Mouse (Mus musculus): Measurements from ENCODE around the gene Lsm4.

Lsm4 gene

GRCm38 (mm10) chr8:70673079-70673856, at the start of gene Lsm4:
Gene Lsm4, plus strand, starts transcription at chr8:70673248.
- WGBS: under 1% methylated on average over 60 of the region's 60 CpGs

GRCm38 (mm10) chr8:70625104-70625503, 47.9 kb upstream of the Lsm4 start:
- 15% methylated on average over 5 of the region's 5 CpGs for WGBS

GRCm38 (mm10) chr8:70627041-70627440, 46.0 kb upstream of the Lsm4 start:
- 79% methylated on average over 5 of the region's 5 CpGs for WGBS

GRCm38 (mm10) chr8:70628986-70629490, 44.0 kb upstream of the Lsm4 start:
- 54% methylated on average over 7 of the region's 7 CpGs for WGBS

- under 1% methylated on average over 60 of the region's 60 CpGs for WGBS
These were observed 43.2 kb upstream of the Lsm4 start for GRCm38 (mm10) chr8:70629574-70630531.

GRCm38 (mm10) chr8:70630532-70631381, 42.3 kb upstream of the Lsm4 start:
- 15% methylated on average over 22 of the region's 22 CpGs for WGBS

GRCm38 (mm10) chr8:70631436-70631835, 41.6 kb upstream of the Lsm4 start:
- WGBS: 25% methylated on average over 24 of the region's 24 CpGs

- WGBS: 93% methylated on average over 6 of the region's 6 CpGs
These were observed 40.6 kb upstream of the Lsm4 start, which contains the start of gene Gdf15 for GRCm38 (mm10) chr8:70632346-70632892. Gene Gdf15, minus strand, starts transcription at chr8:70632456.

- 56% methylated on average over 6 of the region's 6 CpGs for WGBS
These were observed 39.0 kb upstream of the Lsm4 start for GRCm38 (mm10) chr8:70634066-70634465.

GRCm38 (mm10) chr8:70635527-70635926, 37.5 kb upstream of the Lsm4 start:
- WGBS: 84% methylated on average over 6 of the region's 6 CpGs

GRCm38 (mm10) chr8:70636838-70637237, 36.2 kb upstream of the Lsm4 start:
- 82% methylated on average over 8 of the region's 8 CpGs for WGBS

- WGBS: 86% methylated on average over 9 of the region's 9 CpGs
These were observed 34.3 kb upstream of the Lsm4 start for GRCm38 (mm10) chr8:70638752-70639151.

GRCm38 (mm10) chr8:70643019-70643418, 30.0 kb upstream of the Lsm4 start:
- WGBS: 73% methylated on average over 3 of the region's 3 CpGs

- whole genome bisulfite sequencing: 90% methylated on average over 2 of the region's 2 CpGs
These were observed 29.0 kb upstream of the Lsm4 start for GRCm38 (mm10) chr8:70644065-70644464.

GRCm38 (mm10) chr8:70645501-70646224, 27.4 kb upstream of the Lsm4 start:
- WGBS: 60% methylated on average over 17 of the region's 17 CpGs

- 85% methylated on average over 6 of the region's 6 CpGs for WGBS
These were observed 26.7 kb upstream of the Lsm4 start for GRCm38 (mm10) chr8:70646369-70646768.

GRCm38 (mm10) chr8:70647343-70648163, 25.5 kb upstream of the Lsm4 start:
- WGBS: 77% methylated on average over 8 of the region's 8 CpGs

GRCm38 (mm10) chr8:70648164-70648442, 24.9 kb upstream of the Lsm4 start:
- WGBS: 59% methylated on average over 1 of the region's 1 CpGs

- WGBS: 71% methylated on average over 3 of the region's 3 CpGs
These were observed 24.1 kb upstream of the Lsm4 start for GRCm38 (mm10) chr8:70648921-70649320.

GRCm38 (mm10) chr8:70649324-70649723, 23.7 kb upstream of the Lsm4 start:
- 41% methylated on average over 4 of the region's 4 CpGs for WGBS
